Mouse (Mus musculus) heart, postnatal 0 days (tissue): Measurements from ENCODE around the gene Adamtsl1. TPM values are rescaled to one million over a fixed set of nuclear protein-coding genes. Genes with fewer than 3 reads are reported as not detected.

Experiments used
- ATAC-seq: fragments of 200-750 bp; cut with Nextera tagmentation; 2 replicates; pipeline ENCODE4 v1.8.0; 2017; ENCODE audit warnings: low read depth, moderate number of reproducible peaks, moderate library complexity; ENCODE audit not compliant: insufficient read depth
- DNase-seq: peaks from one replicate; pipeline ENCODE4 v3.0.0-alpha.2; 2016; ENCODE audit warnings: low spot score
- H3K27ac ChIP-seq: fragments of 300-500 bp; sonication (generic); 2 replicates; pipeline ENCODE4 v1.5.1; 2014; ENCODE audit warnings: low read depth, mild to moderate bottlenecking
- H3K27me3 ChIP-seq: fragments of 300-500 bp; sonication (generic); 2 replicates; pipeline ENCODE4 v1.6.1; 2014; ENCODE audit warnings: low read length, mixed read lengths; ENCODE audit not compliant: control insufficient read depth, insufficient read depth
- H3K36me3 ChIP-seq: fragments of 300-500 bp; sonication (generic); replicated peaks from 2 replicates; pipeline ENCODE4 v1.6.1; 2014; ENCODE audit warnings: low read length, mixed read lengths; ENCODE audit not compliant: control insufficient read depth, insufficient read depth
- H3K4me1 ChIP-seq: fragments of 300-500 bp; sonication (generic); 2 replicates; pipeline ENCODE4 v1.6.1; 2014; ENCODE audit warnings: antibody characterized with exemption; ENCODE audit not compliant: control insufficient read depth, insufficient read depth
- H3K4me2 ChIP-seq: fragments of 300-500 bp; sonication (generic); 2 replicates; pipeline ENCODE4 v1.6.1; 2014; ENCODE audit warnings: low read depth, mild to moderate bottlenecking, low read length, moderate library complexity
- H3K4me3 ChIP-seq: fragments of 300-500 bp; sonication (generic); 2 replicates; pipeline ENCODE4 v1.5.1; 2014; ENCODE audit warnings: low read depth, low read length
- H3K9ac ChIP-seq: fragments of 300-500 bp; sonication (generic); replicated peaks from 2 replicates; pipeline ENCODE4 v1.6.1; 2014; ENCODE audit warnings: low read depth, low read length, mixed read lengths
- H3K9me3 ChIP-seq: fragments of 300-500 bp; sonication (generic); replicated peaks from 2 replicates; pipeline ENCODE4 v1.6.1; 2016; ENCODE audit warnings: low read length; ENCODE audit not compliant: control insufficient read depth
- CTCF ChIP-seq: IDR thresholded peaks from 2 replicates; pipeline ENCODE4 v1.5.1; 2016; ENCODE audit warnings: antibody characterized with exemption, control low read depth, low read depth
- EP300 ChIP-seq: IDR thresholded peaks from 2 replicates; pipeline ENCODE4 v1.6.1; 2016; ENCODE audit warnings: antibody characterized with exemption, low read depth
- WGBS: fragments of 180-500 bp; shearing (Covaris S2); extraction: QIAGEN DNeasy Blood & Tissue Kit; methylation state at CpG from one replicate; pipeline ENCODE4 v1.1.7; 2014; 5-methylcytosine and 5-hydroxymethylcytosine counted together
- polyA plus RNA-seq: library from polyadenylated mRNA; unstranded; fragments of >200 nt; fragmentation: Nextera tagmentation; extraction: Ambion mirVana; gene quantifications from 2 replicates; pipeline ENCODE4 v1.2.1, GENCODE M21; 2015
- total RNA-seq: library from RNA; depleted of rRNA; stranded (reverse); fragments of >200 nt; gene quantifications from 2 replicates; pipeline ENCODE4 v1.2.3, GENCODE M21; 2014; ENCODE audit warnings: low replicate concordance

The Adamtsl1 gene
- total and polyA plus RNA-seq, 2 experiments from 2014 or later, result 3.9 to 6.0 TPM

DNA sequence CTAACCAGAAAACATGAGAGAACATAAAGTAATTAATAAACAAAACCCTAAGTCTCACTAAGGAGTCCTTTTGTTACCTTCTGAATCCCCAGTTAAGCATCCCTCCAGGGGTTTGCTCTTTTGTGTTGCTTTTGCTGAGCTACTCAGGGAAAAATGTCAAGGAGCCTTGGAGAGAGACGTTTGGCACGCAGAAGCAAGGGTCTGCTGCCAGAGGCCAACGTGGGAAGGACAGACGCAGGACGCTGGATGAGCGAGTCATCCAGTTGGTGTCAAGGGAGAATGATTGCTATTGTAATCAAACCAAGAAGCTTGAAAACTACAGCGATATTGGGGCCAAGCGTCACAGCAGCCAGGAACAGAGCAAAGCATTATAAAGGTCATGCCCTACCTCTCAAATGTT is 517.1 kb downstream of the Adamtsl1 start:
- no peaks in the 10 kb centered on the region for H3K9me3 ChIP-seq
- H3K4me3 ChIP-seq, result no peak overlapping the region
- H3K4me2 ChIP-seq, result no peak overlapping the region
- no peak for DNase-seq
- no peaks in the 10 kb centered on the region for H3K27me3 ChIP-seq
- no peak overlapping the region for H3K27ac ChIP-seq
- no peak for TF ChIP-seq CTCF
- TF ChIP-seq EP300, result no peak
- WGBS, result 47% methylated on average over 8 of the region's 8 CpGs
- no peak overlapping the region for H3K9ac ChIP-seq
- ATAC-seq, result no peak
- H3K4me1 ChIP-seq, result no peaks in the 10 kb centered on the region
- no peaks in the 10 kb centered on the region for H3K36me3 ChIP-seq

DNA sequence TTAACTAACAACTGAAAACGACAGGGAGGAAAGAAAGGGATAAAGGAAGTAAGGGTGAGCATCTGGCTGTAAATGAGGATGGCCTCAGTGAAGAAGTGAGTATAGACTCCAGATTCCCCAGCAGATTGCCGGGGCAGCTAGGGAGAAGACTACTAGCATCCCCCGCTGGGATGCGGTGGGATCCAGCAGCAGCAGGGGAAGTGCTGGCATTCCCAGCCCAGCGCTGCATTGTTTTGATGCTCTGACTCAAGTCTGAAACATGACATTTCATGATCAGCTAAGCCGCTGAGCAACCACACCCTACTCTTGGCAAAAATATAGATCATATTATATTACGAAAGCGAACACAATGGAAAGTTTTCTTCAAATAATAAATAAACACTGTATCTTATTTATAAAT is 526.9 kb downstream of the Adamtsl1 start:
- H3K9ac ChIP-seq, result no peak overlapping the region
- TF ChIP-seq EP300 (no peak), CTCF (no peak)
- no peak overlapping the region for H3K4me2 ChIP-seq
- no peaks in the 10 kb centered on the region for H3K36me3 ChIP-seq
- ATAC-seq (no peak), DNase-seq (no peak)
- H3K27ac ChIP-seq, result no peak overlapping the region
- no peak overlapping the region for H3K4me3 ChIP-seq
- WGBS, result 42% methylated on average over 8 of the region's 8 CpGs
- no peaks in the 10 kb centered on the region for H3K4me1 ChIP-seq
- no peaks in the 10 kb centered on the region for H3K9me3 ChIP-seq
- H3K27me3 ChIP-seq, result no peaks in the 10 kb centered on the region

DNA sequence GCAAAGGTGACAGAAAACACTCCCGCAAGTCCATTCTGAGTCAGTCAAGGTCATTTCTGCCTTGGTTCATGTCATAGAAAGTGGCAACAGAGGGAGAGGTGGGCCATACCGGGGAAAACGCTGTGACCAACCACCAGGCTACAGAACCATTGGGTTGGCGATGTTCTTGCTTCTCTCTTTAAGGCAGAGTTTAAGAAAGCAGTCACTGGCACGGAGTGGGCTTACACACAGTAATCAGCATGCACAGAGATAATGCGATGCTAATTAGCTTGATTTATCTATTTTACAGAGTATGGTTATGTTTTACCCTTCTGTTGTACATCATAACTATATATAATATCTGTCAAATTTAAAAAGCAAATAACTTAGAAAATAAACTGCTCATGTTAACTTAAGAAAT is 531.5 kb downstream of the Adamtsl1 start:
- ATAC-seq (no peak), DNase-seq (no peak)
- Histone ChIP-seq H3K36me3 (no peaks in the 10 kb centered on the region), H3K4me1 (no peaks in the 10 kb centered on the region), H3K4me3 (no peak overlapping the region), H3K27ac (no peak overlapping the region), H3K4me2 (no peak overlapping the region), H3K9ac (no peak overlapping the region), H3K27me3 (no peaks in the 10 kb centered on the region), H3K9me3 (no peaks in the 10 kb centered on the region)
- no peak for TF ChIP-seq EP300
- no peak for TF ChIP-seq CTCF
- WGBS, result 87% methylated on average over 6 of the region's 6 CpGs

DNA sequence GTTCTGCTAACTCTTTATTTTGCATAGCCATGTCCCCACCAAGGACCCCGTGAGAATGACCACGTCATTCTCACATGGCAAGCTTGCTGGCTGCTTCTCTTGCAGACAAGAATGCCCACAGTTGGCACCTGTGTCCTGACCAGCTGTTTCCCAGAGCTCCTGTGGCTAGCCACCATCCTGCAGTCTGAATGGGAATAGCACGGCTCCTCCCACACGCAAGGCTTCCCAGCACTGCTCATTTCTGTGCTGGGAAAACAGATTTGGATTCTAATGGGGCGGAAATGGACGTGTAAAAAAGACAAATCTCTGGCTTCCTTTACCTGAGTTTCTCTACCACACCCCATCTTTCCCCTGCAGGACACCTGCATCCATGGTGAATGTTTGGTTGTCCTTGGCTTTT is 531.9 kb downstream of the Adamtsl1 start:
- Histone ChIP-seq H3K4me3 (no peak overlapping the region), H3K4me2 (no peak overlapping the region), H3K9me3 (no peaks in the 10 kb centered on the region), H3K27ac (no peak overlapping the region), H3K27me3 (no peaks in the 10 kb centered on the region), H3K4me1 (no peaks in the 10 kb centered on the region), H3K9ac (no peak overlapping the region), H3K36me3 (no peaks in the 10 kb centered on the region)
- 56% methylated on average over 6 of the region's 6 CpGs for WGBS
- TF ChIP-seq EP300 (no peak), CTCF (no peak)
- DNase-seq, result no peak
- ATAC-seq, result no peak

DNA sequence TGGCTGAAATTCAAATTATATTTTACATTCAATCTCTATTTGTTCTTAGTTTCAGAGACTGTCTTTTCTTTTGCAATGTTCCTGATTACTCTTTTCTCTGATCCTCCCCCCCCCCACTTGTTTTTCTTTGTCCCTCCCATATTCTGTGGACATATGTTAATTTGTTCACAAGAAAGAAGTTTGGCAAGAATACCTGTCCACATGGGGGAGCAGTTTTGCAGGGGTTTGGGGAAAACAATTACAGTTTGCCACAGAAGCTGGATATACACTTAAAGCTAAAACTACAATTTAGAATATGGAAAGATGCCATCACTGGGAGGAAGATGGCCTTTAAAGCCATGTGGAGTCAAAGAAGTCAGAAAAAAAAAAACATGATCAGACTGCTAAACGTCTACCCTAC is 532.9 kb downstream of the Adamtsl1 start:
- ATAC-seq (no peak), DNase-seq (no peak)
- Histone ChIP-seq H3K4me1 (no peaks in the 10 kb centered on the region), H3K9me3 (no peaks in the 10 kb centered on the region), H3K4me3 (no peak overlapping the region), H3K36me3 (no peaks in the 10 kb centered on the region), H3K27me3 (no peaks in the 10 kb centered on the region), H3K9ac (no peak overlapping the region), H3K27ac (no peak overlapping the region), H3K4me2 (no peak overlapping the region)
- WGBS, result 69% methylated on average over 1 of the region's 1 CpGs
- TF ChIP-seq CTCF, result no peak
- TF ChIP-seq EP300, result no peak

DNA sequence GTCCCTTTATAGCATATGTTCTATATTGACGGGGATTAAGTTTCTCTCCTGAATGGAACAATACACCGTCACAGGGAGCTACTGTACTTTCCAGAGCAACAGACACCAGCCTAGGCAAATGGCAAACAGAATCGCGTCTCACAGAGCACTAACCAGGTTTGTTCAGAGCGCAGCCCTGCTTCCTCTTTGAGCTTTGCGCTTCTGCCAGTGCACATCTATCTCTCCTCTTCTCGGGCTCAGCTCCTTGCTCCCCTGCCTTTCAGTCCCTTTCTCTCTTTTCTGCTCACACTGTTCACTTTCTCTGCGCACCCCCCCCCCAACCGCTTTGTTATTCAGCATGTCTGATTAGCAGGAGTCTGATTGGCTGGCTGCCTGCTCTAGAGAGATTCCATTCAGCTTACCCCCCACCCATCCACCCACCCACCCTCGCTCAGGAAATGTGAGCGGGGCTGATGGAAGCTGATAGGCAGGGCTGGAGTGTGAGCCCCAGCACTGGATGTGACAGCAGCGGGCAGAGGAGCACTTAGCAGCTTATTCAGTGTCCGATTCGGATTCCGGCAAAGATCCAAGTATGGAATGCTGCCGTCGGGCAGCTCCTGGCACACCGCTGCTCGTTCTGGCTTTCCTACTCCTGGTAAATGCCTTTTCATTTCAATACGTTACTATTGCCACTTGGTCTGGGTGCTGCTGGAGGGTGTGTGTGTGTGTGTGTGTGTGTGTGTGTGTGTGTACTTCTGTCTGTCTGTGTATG is 539.7 kb downstream of the Adamtsl1 start:
- H3K36me3 ChIP-seq, result no peaks in the 10 kb centered on the region
- ATAC-seq (peak; percentile 90), DNase-seq (peak; percentile 58)
- TF ChIP-seq EP300 (no peak), CTCF (no peak)
- H3K9ac ChIP-seq, result peak overlapping the region; percentile 58
- H3K27ac ChIP-seq, result peak overlapping the region; percentile 74
- H3K4me2 ChIP-seq, result peak overlapping the region; percentile 72
- no peaks in the 10 kb centered on the region for H3K27me3 ChIP-seq
- H3K9me3 ChIP-seq, result no peaks in the 10 kb centered on the region
- H3K4me3 ChIP-seq, result peak overlapping the region; percentile 58
- no peaks in the 10 kb centered on the region for H3K4me1 ChIP-seq
- under 1% methylated on average over 20 of the region's 20 CpGs for WGBS
